Mouse (Mus musculus): Measurements from ENCODE around the gene Hist1h2ai. TPM values are rescaled to one million over a fixed set of nuclear protein-coding genes. Genes with fewer than 3 reads are reported as not detected.
"Not testable (repeated sequence)": the region's sequence is repeated elsewhere in the genome, so short reads cannot be mapped to it uniquely, and the experiment has no call there.

Hist1h2ai gene
- polyA plus RNA-seq, 1 experiment from 2014 or later = not detected

DNA sequence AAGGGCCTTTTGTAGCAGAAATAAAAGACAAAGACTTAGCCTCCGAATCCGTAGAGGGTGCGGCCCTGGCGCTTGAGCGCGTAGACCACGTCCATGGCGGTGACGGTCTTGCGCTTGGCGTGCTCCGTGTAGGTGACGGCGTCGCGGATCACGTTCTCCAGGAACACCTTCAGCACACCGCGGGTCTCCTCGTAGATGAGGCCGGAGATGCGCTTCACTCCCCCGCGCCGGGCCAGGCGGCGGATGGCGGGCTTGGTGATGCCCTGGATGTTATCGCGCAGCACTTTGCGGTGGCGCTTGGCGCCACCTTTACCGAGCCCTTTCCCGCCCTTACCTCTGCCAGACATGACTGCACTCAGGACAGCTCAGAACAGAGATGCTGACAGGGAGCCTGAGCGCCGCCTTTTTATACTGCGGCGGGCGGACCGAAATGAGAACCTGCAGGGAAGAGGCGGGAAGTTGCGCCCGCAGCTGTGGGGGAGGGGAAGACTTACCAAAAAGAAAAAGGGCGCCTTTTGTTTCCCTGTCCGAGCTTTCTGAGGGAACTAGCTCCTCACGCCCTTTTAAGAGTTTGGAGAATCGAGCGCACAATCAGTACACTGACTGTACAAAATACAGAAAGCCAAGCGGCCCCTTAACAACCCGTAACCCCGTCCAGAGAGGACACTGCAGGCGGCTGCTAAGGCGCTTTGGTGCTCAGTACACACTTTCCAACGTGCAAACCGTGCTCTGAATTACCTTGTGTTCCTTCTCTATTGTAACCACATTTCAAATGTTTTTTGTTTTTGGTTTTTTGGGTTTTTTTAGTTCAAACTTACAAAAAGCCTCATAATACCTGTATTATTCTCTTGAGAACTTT, 34.2 kb downstream of the Hist1h2ai start, which contains the start of gene Hist1h4k:
Hist1h4k (minus strand) TSS at position 347 of the 859 bp plus-strand sequence.
- peak within 1 kb of the TSS; percentile 72 for H3K27ac ChIP-seq
- peak within 1 kb of the TSS; percentile 43 for H3K4me3 ChIP-seq (ENCODE audit: inconsistent target)
- H3K79me2 ChIP-seq (ENCODE audit: inconsistent target) = peaks cover 35% of the 10 kb centered on the region
- whole genome bisulfite sequencing (ENCODE audit: missing documents) = under 1% methylated on average over 31 of the region's 56 CpGs
- H3K36me3 ChIP-seq (ENCODE audit: inconsistent target) = not testable (repeated sequence)

GRCm38 (mm10) chr13:21751417-21751816, 35.2 kb downstream of the Hist1h2ai start:
- peaks cover 35% of the 10 kb centered on the region for H3K79me2 ChIP-seq (ENCODE audit: inconsistent target)
- H3K4me3 ChIP-seq (ENCODE audit: inconsistent target) = no peak overlapping the region
- H3K27ac ChIP-seq = peak overlapping the region; percentile 72; the same call in 1 of the 2 replicates
- H3K36me3 ChIP-seq (ENCODE audit: inconsistent target) = no peaks in the 10 kb centered on the region

GRCm38 (mm10) chr13:21751827-21752226, 35.6 kb downstream of the Hist1h2ai start:
- no peaks in the 10 kb centered on the region for H3K36me3 ChIP-seq (ENCODE audit: inconsistent target)
- H3K79me2 ChIP-seq (ENCODE audit: inconsistent target) = peaks cover 33% of the 10 kb centered on the region
- H3K27ac ChIP-seq = peak overlapping the region; percentile 64; the same call in 1 of the 2 replicates
- H3K4me3 ChIP-seq (ENCODE audit: inconsistent target) = no peak overlapping the region
- WGBS (ENCODE audit: missing documents) = 98% methylated on average over 3 of the region's 3 CpGs

DNA sequence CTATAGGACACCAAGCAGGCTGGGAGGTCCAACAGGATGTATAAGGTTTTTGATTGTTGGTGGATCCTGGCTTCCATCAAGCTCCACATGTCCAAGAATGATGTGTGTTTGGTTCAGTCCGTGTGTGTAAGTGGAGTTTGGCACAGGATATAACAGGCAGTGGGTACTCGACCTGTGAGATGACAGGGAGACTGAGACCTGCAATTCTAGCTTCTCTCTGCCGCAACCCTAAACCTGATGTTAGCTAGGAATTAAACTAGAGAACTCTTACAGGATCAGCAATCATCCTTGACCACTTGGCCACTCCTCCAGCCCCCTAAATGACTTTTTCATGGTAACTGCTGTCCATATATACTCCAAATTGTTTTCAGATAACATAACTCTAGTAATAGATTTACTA, 36.1 kb downstream of the Hist1h2ai start:
- WGBS (ENCODE audit: missing documents) = 62% methylated on average over 3 of the region's 3 CpGs
- Histone ChIP-seq H3K4me3 (ENCODE audit: inconsistent target) (no peak overlapping the region; the same call in 1 of the 2 replicates), H3K79me2 (ENCODE audit: inconsistent target) (peaks cover 28% of the 10 kb centered on the region), H3K36me3 (ENCODE audit: inconsistent target) (no peaks in the 10 kb centered on the region), H3K27ac (peak overlapping the region; percentile 64)

DNA sequence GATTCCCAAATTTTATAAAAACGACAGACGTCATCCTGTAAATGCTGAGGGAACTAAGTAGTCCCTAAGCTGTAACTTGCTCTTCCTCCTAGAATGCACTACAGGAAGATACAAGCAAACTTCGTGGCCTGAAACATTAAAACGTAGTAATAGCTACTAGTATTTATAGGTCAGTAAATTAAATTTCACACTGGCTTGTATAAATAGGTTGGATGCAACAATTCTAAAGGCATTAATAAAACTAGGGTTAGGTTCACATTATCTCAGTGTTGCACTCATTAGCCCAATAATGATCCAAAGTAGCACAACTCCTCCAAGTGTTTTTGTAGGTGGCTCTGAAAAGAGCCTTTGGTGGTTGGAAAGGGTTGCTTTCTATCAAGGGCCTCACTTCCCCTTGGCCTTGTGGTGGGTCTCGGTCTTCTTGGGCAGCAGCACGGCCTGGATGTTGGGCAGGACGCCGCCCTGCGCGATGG, 36.9 kb downstream of the Hist1h2ai start:
- Histone ChIP-seq H3K79me2 (ENCODE audit: inconsistent target) (peaks cover 21% of the 10 kb centered on the region), H3K36me3 (ENCODE audit: inconsistent target) (no peaks in the 10 kb centered on the region), H3K4me3 (ENCODE audit: inconsistent target) (peak overlapping the region; percentile 17; the same call in 1 of the 2 replicates), H3K27ac (peak overlapping the region; percentile 64)
- WGBS (ENCODE audit: missing documents) = 9% methylated on average over 5 of the region's 10 CpGs

- peaks cover 15% of the 10 kb centered on the region for H3K79me2 ChIP-seq (ENCODE audit: inconsistent target)
- peak within 1 kb of the TSS; percentile 33 for H3K4me3 ChIP-seq (ENCODE audit: inconsistent target)
- not testable (repeated sequence) for H3K36me3 ChIP-seq (ENCODE audit: inconsistent target)
- H3K27ac ChIP-seq = peak within 1 kb of the TSS; percentile 64
- 1% methylated on average over 8 of the region's 50 CpGs for WGBS (ENCODE audit: missing documents)
Measured at GRCm38 (mm10) chr13:21753524-21754285, 37.5 kb downstream of the Hist1h2ai start, which contains the start of the genes Hist1h2ak and Hist1h2bn. Hist1h2ak (minus strand) TSS chr13:21753827. Hist1h2bn (plus strand) TSS chr13:21754123.

- whole genome bisulfite sequencing (ENCODE audit: missing documents) = 1% methylated on average over 7 of the region's 26 CpGs
- peak overlapping the region; percentile 33 for H3K4me3 ChIP-seq (ENCODE audit: inconsistent target)
- H3K36me3 ChIP-seq (ENCODE audit: inconsistent target) = not testable (repeated sequence)
Measured at GRCm38 (mm10) chr13:21754294-21755001, 38.2 kb downstream of the Hist1h2ai start.

DNA sequence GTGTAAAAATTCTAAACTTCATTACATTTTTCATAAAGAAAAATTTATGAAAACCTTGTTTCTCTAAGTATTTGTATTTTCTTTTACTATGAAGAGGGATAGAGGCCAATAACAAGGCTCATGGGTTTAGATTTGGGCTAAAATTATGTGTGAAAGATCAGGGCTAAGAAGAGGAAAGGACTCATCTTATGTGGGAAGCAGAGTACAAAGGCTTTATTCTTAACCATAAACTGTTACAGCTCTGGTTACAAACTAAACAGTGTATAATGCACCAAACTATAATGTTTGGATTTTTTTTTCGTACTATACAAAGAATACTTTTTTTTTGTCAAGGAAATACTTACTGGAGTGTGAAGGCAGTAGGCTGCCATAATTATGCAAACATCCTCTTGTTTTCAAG, 39.5 kb downstream of the Hist1h2ai start:
- H3K27ac ChIP-seq = no peak overlapping the region
- peak overlapping the region; percentile 33; the same call in 1 of the 2 replicates for H3K4me3 ChIP-seq (ENCODE audit: inconsistent target)
- H3K36me3 ChIP-seq (ENCODE audit: inconsistent target) = no peaks in the 10 kb centered on the region
- no peaks in the 10 kb centered on the region for H3K79me2 ChIP-seq (ENCODE audit: inconsistent target)
- WGBS (ENCODE audit: missing documents) = 69% methylated on average over 1 of the region's 1 CpGs

More at GRCm38 (mm10) chr13:21754294-21755001, 38.2 kb downstream of the Hist1h2ai start:
- not testable (repeated sequence) for H3K79me2 ChIP-seq (ENCODE audit: inconsistent target)
- H3K27ac ChIP-seq = peak overlapping the region; percentile 50

Other genes starting within 250 kb of the Hist1h2ai start
- 0.29 to 0.41 TPM in 2 of 3 replicates, not detected in the other for gene Nkapl, start 247.9 kb upstream of the Hist1h2ai start, polyA plus RNA-seq (2018)
- 0.47 to 0.84 TPM (median 0.63 TPM) in 3 replicates for gene Zkscan4, start 237.5 kb upstream of the Hist1h2ai start, polyA plus RNA-seq (2018)
- not detected in 3 replicates for gene Gm10065, start 237.0 kb upstream of the Hist1h2ai start, polyA plus RNA-seq (2018)
- gene AK157302, start 221.2 kb upstream of the Hist1h2ai start, polyA plus RNA-seq (2018) = 0.11 to 0.38 TPM (median 0.23 TPM) in 3 replicates
- gene Gm11273, start 215.0 kb upstream of the Hist1h2ai start, polyA plus RNA-seq (2018) = 3.8 to 14.2 TPM (median 11.7 TPM) in 3 replicates
- 3.0 to 3.6 TPM (median 3.4 TPM) in 3 replicates for gene Zkscan8, start 185.3 kb upstream of the Hist1h2ai start, polyA plus RNA-seq (2018)
- gene Olfr1366, start 173.6 kb upstream of the Hist1h2ai start, polyA plus RNA-seq (2018) = not detected in 3 replicates
- not detected in 3 replicates for gene Olfr1535, start 156.5 kb upstream of the Hist1h2ai start, polyA plus RNA-seq (2018)
- not detected in 3 replicates for gene Olfr1364, start 134.7 kb upstream of the Hist1h2ai start, polyA plus RNA-seq (2018)
- not detected in 3 replicates for gene Olfr1362, start 102.4 kb upstream of the Hist1h2ai start, polyA plus RNA-seq (2018)
- gene Olfr11, start 73.9 kb upstream of the Hist1h2ai start, polyA plus RNA-seq (2018) = not detected in 3 replicates
- gene Olfr1361, start 53.0 kb upstream of the Hist1h2ai start, polyA plus RNA-seq (2018) = not detected in 3 replicates
- not detected in 3 replicates for gene Olfr1360, start 39.0 kb upstream of the Hist1h2ai start, polyA plus RNA-seq (2018)
- gene Olfr1359, start 18.3 kb upstream of the Hist1h2ai start, polyA plus RNA-seq (2018) = not detected in 3 replicates
- gene Hist1h2bl, start 279 bp upstream of the Hist1h2ai start, polyA plus RNA-seq (2018) = not detected in 3 replicates
- 1.6 TPM in 1 of 3 replicates, not detected in the others for gene Hist1h3h, start 1.2 kb downstream of the Hist1h2ai start, polyA plus RNA-seq (2018)
- gene Hist1h2bm, start 5.6 kb downstream of the Hist1h2ai start, polyA plus RNA-seq (2018) = not detected in 3 replicates
- gene Hist1h4j, start 18.6 kb downstream of the Hist1h2ai start, polyA plus RNA-seq (2018) = not detected in 3 replicates
- gene Hist1h4k, start 34.1 kb downstream of the Hist1h2ai start, polyA plus RNA-seq (2018) = 3.4 to 5.4 TPM in 2 of 3 replicates, not detected in the other
- gene Hist1h2ak, start 37.4 kb downstream of the Hist1h2ai start, polyA plus RNA-seq (2018) = not detected in 3 replicates
- gene Hist1h2bn, start 37.7 kb downstream of the Hist1h2ai start, polyA plus RNA-seq (2018) = 1.4 TPM in 1 of 3 replicates, not detected in the others
- gene Hist1h1b, start 64.2 kb downstream of the Hist1h2ai start, polyA plus RNA-seq (2018) = not detected in 3 replicates
- gene Hist1h3i, start 66.9 kb downstream of the Hist1h2ai start, polyA plus RNA-seq (2018) = not detected in 3 replicates
- not detected in 3 replicates for gene Hist1h2an, start 70.8 kb downstream of the Hist1h2ai start, polyA plus RNA-seq (2018)
- gene Hist1h2bp, start 71.0 kb downstream of the Hist1h2ai start, polyA plus RNA-seq (2018) = not detected in 3 replicates
- 0.17 to 0.62 TPM in 2 of 3 replicates, not detected in the other for gene Hist1h2bq, start 93.8 kb downstream of the Hist1h2ai start, polyA plus RNA-seq (2018)
- gene Hist1h2ao, start 94.0 kb downstream of the Hist1h2ai start, polyA plus RNA-seq (2018) = not detected in 3 replicates
- 1.4 TPM in 1 of 3 replicates, not detected in the others for gene Hist1h4m, start 95.3 kb downstream of the Hist1h2ai start, polyA plus RNA-seq (2018)
- gene Hist1h4n, start 115.8 kb downstream of the Hist1h2ai start, polyA plus RNA-seq (2018) = not detected in 3 replicates
- gene Hist1h2ap, start 117.1 kb downstream of the Hist1h2ai start, polyA plus RNA-seq (2018) = 13.7 to 51.2 TPM (median 37.0 TPM) in 3 replicates
- gene Hist1h2br, start 117.3 kb downstream of the Hist1h2ai start, polyA plus RNA-seq (2018) = 1.1 TPM in 1 of 3 replicates, not detected in the others
- 0.14 TPM in 1 of 3 replicates, not detected in the others for gene Zfp184, start 228.7 kb downstream of the Hist1h2ai start, polyA plus RNA-seq (2018)

Data from macrophage (primary cell).